Mouse (Mus musculus) C2C12 (cell line): Measurements from ENCODE around the gene Kdm2a. TPM values are rescaled to one million over a fixed set of nuclear protein-coding genes. Genes with fewer than 3 reads are reported as not detected.

Source experiments
- H3K27me3 ChIP-seq: one replicate; pipeline ENCODE4 v1.6.1; 2011; ENCODE audit not compliant: control insufficient read depth, insufficient read depth, insufficient read length
- H3K36me3 ChIP-seq: one replicate; pipeline ENCODE4 v1.6.1; 2011; ENCODE audit not compliant: control insufficient read depth, insufficient read depth
- H3K4me3 ChIP-seq: one replicate; pipeline ENCODE4 v1.5.1; 2011; ENCODE audit warnings: mild to moderate bottlenecking, control low read depth; ENCODE audit not compliant: poor library complexity, insufficient read depth, severe bottlenecking
- H3K79me2 ChIP-seq: one replicate; pipeline ENCODE4 v1.6.1; 2011; ENCODE audit not compliant: control insufficient read depth, insufficient read depth
- H3K79me3 ChIP-seq: one replicate; pipeline ENCODE4 v1.6.1; 2011; ENCODE audit warnings: low read depth, control low read depth
- H3ac ChIP-seq: one replicate; pipeline ENCODE3; 2011; ENCODE audit warnings: low read depth; ENCODE audit not compliant: control insufficient read depth, insufficient read length
- CEBPB ChIP-seq: IDR thresholded peaks from one replicate; pipeline ENCODE4 v1.6.1; 2011; ENCODE audit warnings: low read depth, mild to moderate bottlenecking, control low read depth, moderate library complexity
- CTCF ChIP-seq: IDR thresholded peaks from one replicate; pipeline ENCODE4 v1.5.1; 2011; ENCODE audit not compliant: control insufficient read depth, insufficient read depth, insufficient read length
- FOSL1 ChIP-seq: IDR thresholded peaks from one replicate; pipeline ENCODE4 v1.8.0; 2011; ENCODE audit warnings: mild to moderate bottlenecking, low read length; ENCODE audit not compliant: poor library complexity, insufficient read depth, severe bottlenecking
- MAX ChIP-seq: IDR thresholded peaks from one replicate; pipeline ENCODE4 v1.6.1; 2011; ENCODE audit warnings: mild to moderate bottlenecking, control low read depth
- MYOD1 ChIP-seq: IDR thresholded peaks from one replicate; pipeline ENCODE4 v1.6.1; 2011; ENCODE audit warnings: low read depth; ENCODE audit not compliant: control insufficient read depth, insufficient read length
- MYOG ChIP-seq: IDR thresholded peaks from one replicate; pipeline ENCODE4 v1.6.1; 2011; ENCODE audit not compliant: control insufficient read depth, insufficient read length; ENCODE audit errors: extremely low read depth
- USF1 ChIP-seq: IDR thresholded peaks from one replicate; pipeline ENCODE4 v1.6.1; 2011; ENCODE audit warnings: low read depth, mild to moderate bottlenecking, control low read depth, moderate library complexity
- polyA plus RNA-seq: library from polyadenylated mRNA; unstranded; fragments of >200 nt; fragmentation: generic; extraction: Trizol; gene quantifications from one replicate; pipeline ENCODE4 v1.2.1, GENCODE M21; 2012; ENCODE audit warnings: missing spikeins

Gene Kdm2a
- polyA plus RNA-seq, 1 experiment, result 24.0 TPM

- Histone ChIP-seq H3K36me3 (no peaks in the 10 kb centered on the region), H3K4me3 (no peak within 1 kb of the TSS), H3K79me2 (no peaks in the 10 kb centered on the region), H3ac (no peak within 1 kb of the TSS), H3K79me3 (no peaks in the 10 kb centered on the region), H3K27me3 (no peaks in the 10 kb centered on the region)
- TF ChIP-seq MYOD1 (no peak), FOSL1 (no peak), CTCF (no peak), CEBPB (no peak), MAX (no peak), USF1 (no peak), MYOG (no peak)
Observed at GRCm38 (mm10) chr19:4268566-4269361, 129.3 kb downstream of the Kdm2a start, which contains the start of gene Ssh3. Gene Ssh3 (minus strand): TSS chr19:4269180.

- Histone ChIP-seq H3K36me3 (no peaks in the 10 kb centered on the region), H3K4me3 (no peak overlapping the region), H3K79me3 (no peaks in the 10 kb centered on the region), H3K27me3 (no peaks in the 10 kb centered on the region), H3ac (no peak overlapping the region), H3K79me2 (no peaks in the 10 kb centered on the region)
- no peak for TF ChIP-seq USF1
- TF ChIP-seq FOSL1, result no peak
Observed at GRCm38 (mm10) chr19:4265956-4266355, 132.1 kb downstream of the Kdm2a start.

Other genes with a start within 250 kb of the Kdm2a start
- 257 TPM for gene Coro1b, start 249.7 kb downstream of the Kdm2a start, polyA plus RNA-seq
- 5.8 TPM for gene Ptprcap, start 244.7 kb downstream of the Kdm2a start, polyA plus RNA-seq
- gene Rps6kb2, start 234.9 kb downstream of the Kdm2a start, polyA plus RNA-seq, result 19.7 TPM
- 2.1 TPM for gene Carns1, start 222.8 kb downstream of the Kdm2a start, polyA plus RNA-seq
- gene Tbc1d10c, start 207.0 kb downstream of the Kdm2a start, polyA plus RNA-seq, result 0.26 TPM
- 819 TPM for gene Ppp1ca, start 206.2 kb downstream of the Kdm2a start, polyA plus RNA-seq
- gene Rad9a, start 196.6 kb downstream of the Kdm2a start, polyA plus RNA-seq, result 33.3 TPM
- 24.8 TPM for gene Clcf1, start 184.0 kb downstream of the Kdm2a start, polyA plus RNA-seq
- 0.90 TPM for gene AC109138.7, start 183.9 kb downstream of the Kdm2a start, polyA plus RNA-seq
- 112 TPM for gene Pold4, start 166.4 kb downstream of the Kdm2a start, polyA plus RNA-seq
- 0.34 TPM for gene Ssh3, start 129.1 kb downstream of the Kdm2a start, polyA plus RNA-seq
- 2.2 TPM for gene Ankrd13d, start 115.1 kb downstream of the Kdm2a start, polyA plus RNA-seq
- 56.6 TPM for gene Grk2, start 92.1 kb downstream of the Kdm2a start, polyA plus RNA-seq
- gene Rhod, start 41.1 kb upstream of the Kdm2a start, polyA plus RNA-seq, result 65.1 TPM
- gene Syt12, start 79.2 kb upstream of the Kdm2a start, polyA plus RNA-seq, result 14.4 TPM
- not detected for gene 2010003K11Rik, start 100.3 kb upstream of the Kdm2a start, polyA plus RNA-seq
- gene Pcx, start 112.2 kb upstream of the Kdm2a start, polyA plus RNA-seq, result 4.0 TPM
- 40.8 TPM for gene Lrfn4, start 217.4 kb upstream of the Kdm2a start, polyA plus RNA-seq
- gene Rce1, start 227.4 kb upstream of the Kdm2a start, polyA plus RNA-seq, result 56.9 TPM